Mouse (Mus musculus) hindbrain, embryonic 12.5 days (tissue): ENCODE results near the gene Lnx1. TPM values are rescaled to one million over a fixed set of nuclear protein-coding genes. Genes with fewer than 3 reads are reported as not detected.

Experiments
- ATAC-seq: fragments of 200-750 bp; cut with Nextera tagmentation; 2 replicates; pipeline ENCODE4 v1.8.0; 2017; ENCODE audit warnings: moderate TSS enrichment; ENCODE audit not compliant: low FRiP score
- H3K27ac ChIP-seq: fragments of 300-500 bp; sonication (generic); 2 replicates; pipeline ENCODE4 v1.5.1; 2016; ENCODE audit warnings: mild to moderate bottlenecking
- H3K27me3 ChIP-seq: fragments of 300-500 bp; sonication (generic); 2 replicates; pipeline ENCODE4 v1.6.1; 2016; ENCODE audit warnings: mild to moderate bottlenecking
- H3K36me3 ChIP-seq: fragments of 300-500 bp; sonication (generic); 2 replicates; pipeline ENCODE4 v1.6.1; 2016; ENCODE audit warnings: mild to moderate bottlenecking
- H3K4me1 ChIP-seq: fragments of 300-500 bp; sonication (generic); 2 replicates; pipeline ENCODE4 v1.6.1; 2016
- H3K4me2 ChIP-seq: fragments of 300-500 bp; sonication (generic); replicated peaks from 2 replicates; pipeline ENCODE4 v1.6.1; 2016; ENCODE audit warnings: mild to moderate bottlenecking
- H3K4me3 ChIP-seq: fragments of 300-500 bp; sonication (generic); 2 replicates; pipeline ENCODE4 v1.5.1; 2016; ENCODE audit warnings: mild to moderate bottlenecking
- H3K9ac ChIP-seq: fragments of 300-500 bp; sonication (generic); 2 replicates; pipeline ENCODE4 v1.6.1; 2016; ENCODE audit warnings: mild to moderate bottlenecking, moderate library complexity
- H3K9me3 ChIP-seq: fragments of 300-500 bp; sonication (generic); replicated peaks from 2 replicates; pipeline ENCODE4 v1.6.1; 2016; ENCODE audit warnings: mild to moderate bottlenecking
- WGBS: fragments of 180-500 bp; shearing (Covaris S2); methylation state at CpG from one replicate; pipeline ENCODE4 v1.1.7; 2016; 5-methylcytosine and 5-hydroxymethylcytosine counted together
- polyA plus RNA-seq: library from polyadenylated mRNA; unstranded; fragments of >200 nt; fragmentation: Nextera tagmentation; extraction: Ambion mirVana; gene quantifications from 2 replicates; pipeline ENCODE4 v1.2.1, GENCODE M21; 2016

Gene Lnx1
- polyA plus RNA-seq, 1 experiment from 2014 or later: 0.96 TPM

- Histone ChIP-seq H3K4me2 (no peak overlapping the region), H3K9ac (no peak overlapping the region), H3K27me3 (no peaks in the 10 kb centered on the region), H3K36me3 (no peaks in the 10 kb centered on the region), H3K4me3 (no peak overlapping the region), H3K4me1 (no peaks in the 10 kb centered on the region), H3K27ac (no peak overlapping the region), H3K9me3 (no peaks in the 10 kb centered on the region)
- ATAC-seq: no peak
- 72% methylated on average over 2 of the region's 2 CpGs for WGBS
These were observed 8.9 kb downstream of the Lnx1 start for GRCm38 (mm10) chr5:74693836-74694235.

DNA sequence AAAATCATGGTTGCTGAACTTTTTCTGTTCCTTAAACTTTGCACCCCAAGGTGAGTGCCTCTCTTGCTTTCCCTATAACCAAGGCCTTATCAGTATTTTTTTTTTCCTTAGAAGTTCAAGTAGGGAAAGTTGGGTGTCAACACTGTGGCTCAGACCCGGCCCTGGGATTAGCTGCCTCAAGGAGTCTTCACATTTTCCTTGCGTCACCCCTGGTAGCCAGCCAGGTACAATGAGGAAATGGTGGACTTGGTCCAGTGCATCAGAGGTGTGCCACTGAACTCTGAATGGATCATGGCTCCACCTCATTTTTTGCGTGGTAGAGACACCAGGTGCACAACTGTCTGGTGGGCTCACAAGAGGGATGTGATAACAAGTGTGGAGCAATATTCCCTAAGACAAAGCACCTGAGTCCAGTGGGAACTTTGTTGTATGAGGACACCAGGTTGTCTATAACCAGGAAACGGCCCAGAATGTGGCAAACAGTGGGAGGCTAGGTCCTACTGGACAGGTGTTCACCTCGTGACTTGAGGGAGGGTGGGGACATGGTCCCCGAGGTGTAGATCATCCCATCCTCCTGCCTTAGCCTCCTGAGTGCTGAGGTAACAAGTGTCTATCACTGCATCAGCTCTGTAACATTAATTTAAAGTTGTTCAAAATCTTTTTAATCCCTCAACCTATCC, 10.2 kb downstream of the Lnx1 start:
- H3K36me3 ChIP-seq: no peaks in the 10 kb centered on the region
- no peaks in the 10 kb centered on the region for H3K27me3 ChIP-seq
- no peaks in the 10 kb centered on the region for H3K9me3 ChIP-seq
- H3K27ac ChIP-seq: no peak overlapping the region
- no peak overlapping the region for H3K4me2 ChIP-seq
- ATAC-seq: no peak
- WGBS: 86% methylated on average over 6 of the region's 6 CpGs
- no peaks in the 10 kb centered on the region for H3K4me1 ChIP-seq
- no peak overlapping the region for H3K4me3 ChIP-seq
- H3K9ac ChIP-seq: no peak overlapping the region

GRCm38 (mm10) chr5:74688822-74689221, 13.9 kb downstream of the Lnx1 start:
- WGBS: 93% methylated on average over 2 of the region's 2 CpGs
- Histone ChIP-seq H3K9me3 (no peaks in the 10 kb centered on the region), H3K36me3 (no peaks in the 10 kb centered on the region), H3K4me2 (no peak overlapping the region), H3K4me3 (no peak overlapping the region), H3K4me1 (no peaks in the 10 kb centered on the region), H3K9ac (no peak overlapping the region), H3K27me3 (no peaks in the 10 kb centered on the region), H3K27ac (no peak overlapping the region)
- no peak for ATAC-seq

- Histone ChIP-seq H3K27me3 (no peaks in the 10 kb centered on the region), H3K36me3 (no peaks in the 10 kb centered on the region), H3K4me1 (no peaks in the 10 kb centered on the region), H3K4me3 (no peak overlapping the region), H3K9ac (no peak overlapping the region), H3K4me2 (no peak overlapping the region), H3K27ac (no peak overlapping the region), H3K9me3 (no peaks in the 10 kb centered on the region)
- 74% methylated on average over 5 of the region's 5 CpGs for WGBS
- no peak for ATAC-seq
These were observed 17.8 kb downstream of the Lnx1 start for GRCm38 (mm10) chr5:74684944-74685343.

DNA sequence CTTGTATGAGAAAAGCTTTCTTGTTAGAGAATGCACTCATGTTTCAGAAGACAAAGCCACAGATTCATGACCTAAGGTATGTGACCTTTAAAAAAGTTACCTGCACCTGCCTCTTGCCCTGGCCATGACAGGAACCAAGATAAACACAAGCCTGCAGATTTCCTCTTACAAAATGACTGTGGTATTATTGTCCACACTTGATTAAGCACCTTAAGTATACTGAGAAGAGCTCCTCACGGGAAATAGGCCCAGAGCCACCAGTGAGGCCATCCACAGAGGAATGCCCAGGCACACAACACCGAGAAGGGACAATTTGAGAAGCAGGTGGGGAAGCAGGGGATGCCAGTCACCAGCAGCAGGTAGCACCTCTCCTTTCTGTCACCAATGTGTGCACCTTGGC, 18.9 kb downstream of the Lnx1 start:
- no peak overlapping the region for H3K9ac ChIP-seq
- 83% methylated on average over 2 of the region's 2 CpGs for WGBS

DNA sequence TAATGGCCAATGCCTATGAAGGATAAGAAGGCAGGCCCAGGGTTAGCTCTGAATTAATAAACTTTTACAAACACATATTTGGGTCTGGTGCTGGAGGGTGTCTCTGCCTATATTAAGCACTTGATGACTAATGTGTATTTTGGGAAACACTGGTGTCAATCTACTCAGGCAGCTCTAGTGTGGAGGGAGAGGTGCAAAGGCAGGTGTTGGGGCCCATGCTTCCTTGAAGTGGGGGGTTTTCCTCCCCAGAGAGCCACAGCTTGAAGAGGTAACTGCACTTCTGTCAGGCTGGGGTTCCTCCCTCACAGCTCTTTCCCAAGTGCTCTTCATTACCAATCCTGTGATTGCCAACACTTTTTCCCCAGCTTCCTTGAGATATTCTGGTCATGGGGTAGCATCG, 20.0 kb downstream of the Lnx1 start:
- Histone ChIP-seq H3K27ac (no peak overlapping the region), H3K4me2 (no peak overlapping the region), H3K4me1 (peaks cover 2% of the 10 kb centered on the region), H3K4me3 (no peak overlapping the region), H3K9ac (no peak overlapping the region), H3K9me3 (no peaks in the 10 kb centered on the region), H3K27me3 (no peaks in the 10 kb centered on the region), H3K36me3 (no peaks in the 10 kb centered on the region)
- no peak for ATAC-seq
- WGBS: 87% methylated on average over 1 of the region's 1 CpGs

More for the DNA sequence above, 18.9 kb downstream of the Lnx1 start:
- no peaks in the 10 kb centered on the region for H3K4me1 ChIP-seq
- no peak for ATAC-seq
- no peak overlapping the region for H3K4me2 ChIP-seq
- no peak overlapping the region for H3K4me3 ChIP-seq
- no peaks in the 10 kb centered on the region for H3K27me3 ChIP-seq
- H3K9me3 ChIP-seq: no peaks in the 10 kb centered on the region
- H3K36me3 ChIP-seq: no peaks in the 10 kb centered on the region
- no peak overlapping the region for H3K27ac ChIP-seq

DNA sequence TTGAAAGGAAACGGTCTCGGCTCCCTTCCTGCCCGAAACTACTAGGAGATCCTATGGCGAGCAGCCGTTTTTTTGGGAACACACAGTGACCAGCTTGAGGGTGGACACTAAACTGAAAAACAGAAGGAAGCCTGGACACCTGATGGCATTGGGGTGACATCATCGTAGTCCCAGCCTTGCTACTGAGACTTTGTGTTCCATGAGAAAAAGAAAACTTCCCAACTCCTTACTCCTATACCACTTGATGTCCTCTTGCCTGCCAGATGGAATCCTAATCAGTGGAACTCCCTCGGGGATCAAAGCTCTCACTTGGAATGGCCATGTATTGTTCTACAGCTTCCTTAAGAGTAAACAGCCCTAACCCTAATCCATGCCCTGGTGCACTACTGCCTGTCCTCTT, 23.1 kb downstream of the Lnx1 start:
- ATAC-seq: no peak
- no peak overlapping the region for H3K9ac ChIP-seq
- no peaks in the 10 kb centered on the region for H3K9me3 ChIP-seq
- no peak overlapping the region for H3K4me2 ChIP-seq
- no peak overlapping the region for H3K4me3 ChIP-seq
- H3K36me3 ChIP-seq: no peaks in the 10 kb centered on the region
- H3K4me1 ChIP-seq: peaks cover 7% of the 10 kb centered on the region
- no peaks in the 10 kb centered on the region for H3K27me3 ChIP-seq
- 78% methylated on average over 7 of the region's 7 CpGs for WGBS
- no peak overlapping the region for H3K27ac ChIP-seq

GRCm38 (mm10) chr5:74678693-74679092, 24.0 kb downstream of the Lnx1 start:
- H3K4me1 ChIP-seq: peaks cover 7% of the 10 kb centered on the region
- no peak for ATAC-seq
- no peaks in the 10 kb centered on the region for H3K36me3 ChIP-seq
- no peaks in the 10 kb centered on the region for H3K9me3 ChIP-seq
- 86% methylated on average over 5 of the region's 5 CpGs for WGBS
- no peak overlapping the region for H3K27ac ChIP-seq
- H3K27me3 ChIP-seq: no peaks in the 10 kb centered on the region
- no peak overlapping the region for H3K4me2 ChIP-seq
- H3K4me3 ChIP-seq: no peak overlapping the region
- no peak overlapping the region for H3K9ac ChIP-seq

DNA sequence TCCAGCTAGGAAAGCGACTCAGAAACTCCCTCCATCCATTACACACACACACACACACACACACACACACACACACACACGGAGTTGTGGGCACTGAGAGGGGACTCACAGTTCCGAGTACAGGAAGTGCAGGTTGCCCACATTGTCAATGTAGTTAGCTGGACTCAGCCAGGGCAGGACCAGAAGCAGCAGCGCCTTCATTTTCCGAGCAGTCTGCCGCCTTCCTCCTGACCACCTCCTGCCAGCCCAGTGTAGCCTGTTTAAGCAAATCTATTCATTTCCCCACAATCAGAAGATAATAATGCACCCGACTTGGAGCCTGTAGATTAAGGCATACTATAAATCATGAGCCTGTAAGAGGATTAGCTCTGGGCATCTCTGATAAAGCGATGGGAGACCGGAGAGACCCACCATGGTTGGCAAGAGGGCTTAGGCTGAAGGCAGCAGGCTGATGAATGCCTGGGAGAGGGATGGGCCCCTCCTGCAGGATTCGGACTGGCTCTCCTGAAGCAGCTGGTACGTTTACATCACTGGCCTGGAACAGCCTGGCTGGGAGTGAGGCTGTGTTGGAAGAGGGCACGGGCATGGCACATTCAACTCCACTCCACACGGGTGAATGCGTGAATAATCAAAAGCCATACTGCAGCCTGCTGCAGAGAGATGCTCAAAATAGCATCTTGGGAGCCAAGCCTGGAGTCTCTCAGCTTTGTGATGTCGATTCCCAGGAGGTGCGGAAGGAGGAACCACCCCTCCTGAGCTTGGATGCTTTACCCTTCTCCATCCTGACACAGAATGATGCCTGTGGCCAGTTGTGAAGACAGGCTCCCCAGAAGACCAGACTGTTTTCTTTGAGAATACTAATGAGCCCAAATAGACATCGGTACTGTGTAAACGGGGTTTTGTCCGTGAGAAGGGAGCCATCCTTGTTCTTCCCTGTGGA, 25.0 kb downstream of the Lnx1 start:
- H3K27ac ChIP-seq: 0 out of 2 replicates have a peak overlapping the region, but pooled peaks have one; percentile 25
- ATAC-seq: peak; percentile 80
- 70% methylated on average over 19 of the region's 19 CpGs for WGBS
- peaks cover 7% of the 10 kb centered on the region for H3K4me1 ChIP-seq
- H3K9me3 ChIP-seq: no peaks in the 10 kb centered on the region
- no peak overlapping the region for H3K9ac ChIP-seq
- H3K27me3 ChIP-seq: no peaks in the 10 kb centered on the region
- H3K36me3 ChIP-seq: no peaks in the 10 kb centered on the region
- no peak overlapping the region for H3K4me3 ChIP-seq
- 0 out of 2 replicates have a peak overlapping the region, but pooled peaks have one; percentile 4 for H3K4me2 ChIP-seq

DNA sequence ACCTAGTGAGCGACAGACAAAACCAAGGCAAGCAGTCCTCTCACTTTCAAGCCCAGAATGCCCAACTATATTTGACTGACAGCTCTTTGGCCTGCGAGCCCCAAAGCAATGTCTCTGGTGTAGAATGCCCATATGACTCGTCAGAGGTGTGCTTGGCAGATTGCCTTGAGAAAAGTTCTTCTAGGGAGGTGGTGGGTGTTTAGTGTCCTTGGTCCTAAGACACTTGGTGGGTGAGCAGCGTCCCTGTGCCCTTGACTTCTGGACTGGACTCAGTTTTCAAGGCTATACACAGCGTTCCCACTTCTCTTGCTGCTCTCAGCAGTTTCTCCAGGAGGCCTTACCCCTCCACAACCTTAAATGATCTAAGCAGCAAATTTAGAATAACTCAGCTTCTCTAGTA, 30.2 kb downstream of the Lnx1 start:
- Histone ChIP-seq H3K4me3 (no peak overlapping the region), H3K36me3 (no peaks in the 10 kb centered on the region), H3K4me1 (peaks cover 3% of the 10 kb centered on the region; the same call in 1 of the 2 replicates), H3K4me2 (no peak overlapping the region), H3K9me3 (no peaks in the 10 kb centered on the region), H3K9ac (no peak overlapping the region), H3K27me3 (no peaks in the 10 kb centered on the region), H3K27ac (no peak overlapping the region)
- ATAC-seq: no peak
- 87% methylated on average over 5 of the region's 5 CpGs for WGBS

DNA sequence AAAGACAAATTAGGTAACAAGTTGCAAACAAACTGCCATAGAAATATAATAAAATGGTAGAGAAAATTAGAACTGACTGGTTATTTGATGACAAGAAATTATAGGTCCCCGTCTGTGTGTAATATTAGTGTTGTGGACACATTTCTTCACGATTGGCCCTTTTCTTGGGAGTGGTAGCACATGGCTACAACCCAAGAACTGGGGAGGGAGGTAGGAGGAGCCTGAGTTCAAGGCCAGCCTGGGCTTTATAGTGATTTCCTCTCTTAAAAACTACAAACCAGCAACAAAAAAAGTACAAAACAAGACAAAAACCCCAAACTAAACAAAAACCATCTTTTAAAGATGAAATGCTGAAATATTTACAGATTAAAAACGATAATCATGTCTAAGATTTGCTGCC, 31.8 kb downstream of the Lnx1 start:
- no peak overlapping the region for H3K4me2 ChIP-seq
- H3K27me3 ChIP-seq: no peaks in the 10 kb centered on the region
- 83% methylated on average over 3 of the region's 3 CpGs for WGBS
- no peaks in the 10 kb centered on the region for H3K9me3 ChIP-seq
- H3K9ac ChIP-seq: no peak overlapping the region
- H3K36me3 ChIP-seq: no peaks in the 10 kb centered on the region
- H3K4me1 ChIP-seq: no peaks in the 10 kb centered on the region
- no peak for ATAC-seq
- no peak overlapping the region for H3K27ac ChIP-seq
- H3K4me3 ChIP-seq: no peak overlapping the region

- no peak overlapping the region for H3K4me2 ChIP-seq
- H3K27me3 ChIP-seq: no peaks in the 10 kb centered on the region
- 93% methylated on average over 6 of the region's 6 CpGs for WGBS
- H3K36me3 ChIP-seq: no peaks in the 10 kb centered on the region
- no peak overlapping the region for H3K27ac ChIP-seq
- ATAC-seq: no peak
- no peak overlapping the region for H3K4me3 ChIP-seq
- no peaks in the 10 kb centered on the region for H3K4me1 ChIP-seq
- no peak overlapping the region for H3K9ac ChIP-seq
- H3K9me3 ChIP-seq: no peaks in the 10 kb centered on the region
These were observed 32.8 kb downstream of the Lnx1 start for GRCm38 (mm10) chr5:74669925-74670324.
